Mouse (Mus musculus) testis, postnatal 10 days (tissue): Measurements from ENCODE around the gene Hs3st4.

ENCODE experiments used
- DNase-seq: peaks from one replicate; pipeline ENCODE4 v3.0.0; 2021; ENCODE audit warnings: low spot score

The Hs3st4 gene

GRCm38 (mm10) chr7:124347218-124348017 lies 364.7 kb downstream of the Hs3st4 start:
- DNase-seq = no peak

GRCm38 (mm10) chr7:124354035-124354434 lies 371.4 kb downstream of the Hs3st4 start:
- DNase-seq = no peak

GRCm38 (mm10) chr7:124358068-124358467 lies 375.4 kb downstream of the Hs3st4 start:
- no peak for DNase-seq

- DNase-seq = no peak
Observed at GRCm38 (mm10) chr7:124359836-124360235, 377.2 kb downstream of the Hs3st4 start.

- DNase-seq = no peak
Observed at GRCm38 (mm10) chr7:124372297-124372696, 389.6 kb downstream of the Hs3st4 start.

- DNase-seq = no peak
Observed at GRCm38 (mm10) chr7:124372697-124373096, 390.0 kb downstream of the Hs3st4 start.

- DNase-seq = no peak
Observed at GRCm38 (mm10) chr7:124383489-124383888, 400.8 kb downstream of the Hs3st4 start.

- no peak for DNase-seq
Observed at GRCm38 (mm10) chr7:124399184-124399583, 416.5 kb downstream of the Hs3st4 start.

GRCm38 (mm10) chr7:124426951-124427350 lies 444.3 kb downstream of the Hs3st4 start:
- DNase-seq = no peak
